Mouse (Mus musculus) kidney, adult 2 months (tissue): ENCODE data around the gene Dusp14.

ENCODE experiments used
- CTCF ChIP-seq: fragments of 200-500 bp; conservative IDR thresholded peaks from 2 replicates; pipeline ENCODE4 v1.5.1; 2011; ENCODE audit warnings: low read depth, mild to moderate bottlenecking, control low read depth, low read length, moderate library complexity, mixed read lengths; ENCODE audit not compliant: insufficient read depth, insufficient read length
- POLR2A ChIP-seq: fragments of 200-500 bp; IDR thresholded peaks from one replicate; pipeline ENCODE4 v1.6.1; 2011; ENCODE audit warnings: low read depth, low read length, control low read depth

- TF ChIP-seq CTCF (no peak), POLR2A (no peak)
These were observed 24.1 kb downstream of the Dusp14 start for GRCm38 (mm10) chr11:84044988-84045387.
